Mouse (Mus musculus): ENCODE measurements around the gene Gm11639. TPM values are rescaled to one million over a fixed set of nuclear protein-coding genes. Genes with fewer than 3 reads are reported as not detected.
"Not testable (repeated sequence)": the region's sequence is repeated elsewhere in the genome, so short reads cannot be mapped to it uniquely, and the experiment has no call there.

The Gm11639 gene
- polyA plus RNA-seq, 1 experiment from 2014 or later: not detected

DNA sequence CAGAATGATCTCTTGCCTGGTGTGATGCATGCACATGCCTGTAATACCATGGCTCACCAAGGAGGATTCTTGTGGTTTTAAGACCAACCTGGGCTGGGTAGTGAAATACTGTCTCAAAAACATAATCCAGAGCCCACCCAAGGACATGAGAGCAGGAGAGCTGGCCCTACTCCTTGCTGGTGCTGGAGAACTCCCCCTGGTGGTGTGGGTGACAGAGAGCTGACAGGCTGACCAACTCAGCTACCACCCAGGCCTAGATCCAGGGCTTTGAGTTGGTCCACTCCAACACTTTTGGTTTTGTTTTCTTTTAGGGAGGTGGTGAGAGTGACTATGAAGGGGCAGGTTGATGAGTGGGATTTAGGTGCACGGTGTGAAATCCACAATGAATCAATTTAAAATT, 349.6 kb downstream of the Gm11639 start:
- H3K36me3 ChIP-seq (ENCODE audit: control insufficient read depth, insufficient read depth, low read length): no peaks in the 10 kb centered on the region
- no peak overlapping the region for H3K27ac ChIP-seq (ENCODE audit: low read depth, low read length)
- H3K4me1 ChIP-seq (replicated peaks; ENCODE audit: control insufficient read depth, insufficient read depth, low read length): no peaks in the 10 kb centered on the region
- H3K4me2 ChIP-seq (replicated peaks; ENCODE audit: low read depth, low read length): no peak overlapping the region
- no peak overlapping the region for H3K4me3 ChIP-seq (ENCODE audit: low read depth, low read length)
- no peaks in the 10 kb centered on the region for H3K9me3 ChIP-seq (ENCODE audit: control insufficient read depth, low read length)
- H3K27me3 ChIP-seq (ENCODE audit: control insufficient read depth, insufficient read depth, low read length): no peaks in the 10 kb centered on the region
- 81% methylated on average over 1 of the region's 1 CpGs for WGBS
- no peak overlapping the region for H3K9ac ChIP-seq (ENCODE audit: low read depth, low read length)
- ATAC-seq (ENCODE audit: low FRiP score): no peak
- DNase-seq (ENCODE audit: low spot score): no peak

DNA sequence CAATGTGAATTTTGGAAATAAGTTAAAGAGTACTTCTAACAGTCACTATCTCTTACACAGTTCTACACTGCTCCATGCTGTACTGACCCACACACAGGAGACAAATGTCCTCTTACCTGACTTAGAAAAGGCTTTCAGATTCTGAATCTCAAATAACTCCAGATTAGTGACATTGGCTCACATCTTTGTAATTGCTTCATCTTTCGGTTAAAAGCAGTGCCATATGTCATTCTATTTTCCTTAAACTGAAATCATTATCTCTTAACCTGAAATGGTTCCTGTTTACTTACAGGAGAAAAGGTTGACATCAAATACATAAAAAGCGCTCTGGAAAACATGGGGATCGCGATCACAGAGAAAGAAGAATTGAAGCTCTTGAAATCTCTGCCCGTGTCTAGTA, 377.8 kb downstream of the Gm11639 start, which contains the start of gene Efcab3:
Gene Efcab3 (plus strand): TSS at position 301 of the 400 bp plus-strand sequence.
- H3K9me3 ChIP-seq (ENCODE audit: control insufficient read depth, low read length): 0 out of 2 replicates have a peak, but pooled peaks cover 3% of the 10 kb centered on the region
- DNase-seq (ENCODE audit: low spot score): no peak
- ATAC-seq (ENCODE audit: low FRiP score): no peak
- H3K4me2 ChIP-seq (replicated peaks; ENCODE audit: low read depth, low read length): no peak within 1 kb of the TSS
- 91% methylated on average over 5 of the region's 5 CpGs for WGBS
- no peaks in the 10 kb centered on the region for H3K27me3 ChIP-seq (ENCODE audit: control insufficient read depth, insufficient read depth, low read length)
- H3K9ac ChIP-seq (ENCODE audit: low read depth, low read length): no peak within 1 kb of the TSS
- H3K27ac ChIP-seq (ENCODE audit: low read depth, low read length): no peak within 1 kb of the TSS
- no peaks in the 10 kb centered on the region for H3K36me3 ChIP-seq (ENCODE audit: control insufficient read depth, insufficient read depth, low read length)
- no peaks in the 10 kb centered on the region for H3K4me1 ChIP-seq (replicated peaks; ENCODE audit: control insufficient read depth, insufficient read depth, low read length)
- no peak within 1 kb of the TSS for H3K4me3 ChIP-seq (ENCODE audit: low read depth, low read length)

DNA sequence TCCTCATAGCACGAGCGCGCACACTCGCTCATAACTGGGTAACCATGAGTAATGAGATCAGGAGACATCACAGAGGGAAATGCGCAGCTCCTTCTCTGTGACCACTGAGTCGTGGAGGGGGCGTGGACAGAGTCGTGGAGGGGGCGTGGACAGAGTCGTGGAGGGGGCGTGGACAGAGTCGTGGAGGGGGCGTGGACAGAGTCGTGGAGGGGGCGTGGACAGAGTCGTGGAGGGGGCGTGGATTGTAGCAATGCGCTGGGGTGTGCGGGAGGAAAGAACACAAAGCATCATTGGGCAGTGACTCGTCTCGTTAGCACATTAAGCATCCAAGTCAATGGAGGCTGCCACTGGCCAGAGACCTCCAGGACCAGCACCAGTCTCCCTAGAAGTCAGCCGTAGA, 426.9 kb downstream of the Gm11639 start:
- not testable (repeated sequence) for ATAC-seq (ENCODE audit: low FRiP score); H3K27me3 ChIP-seq (ENCODE audit: control insufficient read depth, insufficient read depth, low read length); H3K4me2 ChIP-seq (replicated peaks; ENCODE audit: low read depth, low read length); H3K9me3 ChIP-seq (ENCODE audit: control insufficient read depth, low read length); DNase-seq (ENCODE audit: low spot score); H3K4me3 ChIP-seq (ENCODE audit: low read depth, low read length); H3K27ac ChIP-seq (ENCODE audit: low read depth, low read length); H3K4me1 ChIP-seq (replicated peaks; ENCODE audit: control insufficient read depth, insufficient read depth, low read length); H3K9ac ChIP-seq (ENCODE audit: low read depth, low read length); H3K36me3 ChIP-seq (ENCODE audit: control insufficient read depth, insufficient read depth, low read length)
- 73% methylated on average over 22 of the region's 22 CpGs for WGBS

DNA sequence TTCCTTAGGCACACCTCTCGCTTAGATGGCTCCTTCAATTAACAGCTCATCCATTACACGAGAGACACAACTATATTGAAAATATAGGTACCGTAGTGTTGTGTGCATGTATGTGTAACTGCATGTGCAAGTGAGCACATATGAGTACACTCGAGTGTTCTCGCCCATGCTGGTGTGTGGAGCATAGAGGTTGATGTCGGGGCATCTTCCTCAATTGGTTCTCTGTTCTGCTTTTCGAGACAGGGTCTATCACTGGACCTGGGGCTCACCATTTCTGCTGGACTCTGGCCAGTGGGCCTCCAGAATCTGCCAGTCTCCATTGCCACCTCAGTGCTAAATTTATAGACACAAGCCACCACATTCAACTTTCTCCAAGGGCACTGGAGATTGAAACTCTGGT, 432.3 kb downstream of the Gm11639 start:
- Histone ChIP-seq H3K4me1 (replicated peaks; ENCODE audit: control insufficient read depth, insufficient read depth, low read length) (no peaks in the 10 kb centered on the region), H3K27ac (ENCODE audit: low read depth, low read length) (no peak overlapping the region), H3K27me3 (ENCODE audit: control insufficient read depth, insufficient read depth, low read length) (no peaks in the 10 kb centered on the region), H3K4me2 (replicated peaks; ENCODE audit: low read depth, low read length) (no peak overlapping the region), H3K9me3 (ENCODE audit: control insufficient read depth, low read length) (no peaks in the 10 kb centered on the region), H3K36me3 (ENCODE audit: control insufficient read depth, insufficient read depth, low read length) (no peaks in the 10 kb centered on the region), H3K4me3 (ENCODE audit: low read depth, low read length) (no peak overlapping the region), H3K9ac (ENCODE audit: low read depth, low read length) (no peak overlapping the region)
- DNase-seq (ENCODE audit: low spot score) (no peak), ATAC-seq (ENCODE audit: low FRiP score) (no peak)
- WGBS: 88% methylated on average over 7 of the region's 7 CpGs

DNA sequence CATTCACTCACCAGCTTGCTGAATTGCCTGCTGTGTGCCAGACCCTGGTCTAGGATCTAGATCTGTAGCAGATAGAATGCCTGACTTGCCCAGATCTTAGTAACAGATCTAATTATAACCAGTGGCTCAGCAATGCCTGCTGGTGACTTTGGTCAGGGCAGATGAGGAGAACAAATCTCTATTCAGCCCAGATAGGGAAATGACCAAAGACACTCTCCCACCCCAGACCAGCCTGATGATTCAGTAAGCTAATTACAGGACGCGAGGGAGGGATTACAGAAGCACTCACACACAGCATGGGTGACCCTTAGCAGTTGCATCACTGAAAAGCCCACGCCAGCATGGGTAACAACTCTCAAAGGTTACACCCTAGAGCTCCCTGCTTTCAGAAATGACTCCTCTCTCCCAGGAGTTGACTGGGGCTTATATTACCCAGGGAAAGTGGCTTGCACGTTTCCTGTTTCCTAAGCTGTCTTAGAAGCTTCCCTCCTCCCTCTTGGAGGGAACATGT, 435.1 kb downstream of the Gm11639 start:
- H3K9ac ChIP-seq (ENCODE audit: low read depth, low read length): no peak overlapping the region
- H3K27ac ChIP-seq (ENCODE audit: low read depth, low read length): no peak overlapping the region
- H3K4me2 ChIP-seq (replicated peaks; ENCODE audit: low read depth, low read length): no peak overlapping the region
- H3K4me3 ChIP-seq (ENCODE audit: low read depth, low read length): no peak overlapping the region
- H3K27me3 ChIP-seq (ENCODE audit: control insufficient read depth, insufficient read depth, low read length): no peaks in the 10 kb centered on the region
- no peaks in the 10 kb centered on the region for H3K36me3 ChIP-seq (ENCODE audit: control insufficient read depth, insufficient read depth, low read length)
- WGBS: 50% methylated on average over 4 of the region's 4 CpGs
- DNase-seq (ENCODE audit: low spot score): no peak
- H3K4me1 ChIP-seq (replicated peaks; ENCODE audit: control insufficient read depth, insufficient read depth, low read length): no peaks in the 10 kb centered on the region
- ATAC-seq (ENCODE audit: low FRiP score): no peak
- H3K9me3 ChIP-seq (ENCODE audit: control insufficient read depth, low read length): no peaks in the 10 kb centered on the region

DNA sequence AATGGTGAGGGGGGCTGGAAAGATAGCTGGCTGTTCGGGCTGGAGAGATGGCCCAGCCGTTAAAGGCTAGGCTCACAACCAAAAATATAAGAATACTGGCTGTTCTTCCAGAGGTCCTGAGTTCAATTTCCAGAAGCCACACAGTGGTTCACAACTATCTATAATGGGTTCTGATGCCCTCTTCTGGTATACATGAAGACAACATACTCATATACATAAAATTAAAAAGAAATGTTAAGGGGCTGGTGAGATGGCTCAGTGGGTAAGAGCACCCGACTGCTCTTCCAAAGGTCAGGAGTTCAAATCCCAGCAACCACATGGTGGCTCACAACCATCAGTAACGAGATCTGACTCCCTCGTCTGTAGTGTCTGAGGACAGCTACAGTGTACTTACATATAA, 436.3 kb downstream of the Gm11639 start:
- not testable (repeated sequence) for H3K4me2 ChIP-seq (replicated peaks; ENCODE audit: low read depth, low read length); H3K27ac ChIP-seq (ENCODE audit: low read depth, low read length); ATAC-seq (ENCODE audit: low FRiP score); H3K36me3 ChIP-seq (ENCODE audit: control insufficient read depth, insufficient read depth, low read length); H3K9ac ChIP-seq (ENCODE audit: low read depth, low read length); DNase-seq (ENCODE audit: low spot score); H3K4me3 ChIP-seq (ENCODE audit: low read depth, low read length); H3K9me3 ChIP-seq (ENCODE audit: control insufficient read depth, low read length); H3K27me3 ChIP-seq (ENCODE audit: control insufficient read depth, insufficient read depth, low read length); H3K4me1 ChIP-seq (replicated peaks; ENCODE audit: control insufficient read depth, insufficient read depth, low read length)
- 79% methylated on average over 5 of the region's 5 CpGs for WGBS

DNA sequence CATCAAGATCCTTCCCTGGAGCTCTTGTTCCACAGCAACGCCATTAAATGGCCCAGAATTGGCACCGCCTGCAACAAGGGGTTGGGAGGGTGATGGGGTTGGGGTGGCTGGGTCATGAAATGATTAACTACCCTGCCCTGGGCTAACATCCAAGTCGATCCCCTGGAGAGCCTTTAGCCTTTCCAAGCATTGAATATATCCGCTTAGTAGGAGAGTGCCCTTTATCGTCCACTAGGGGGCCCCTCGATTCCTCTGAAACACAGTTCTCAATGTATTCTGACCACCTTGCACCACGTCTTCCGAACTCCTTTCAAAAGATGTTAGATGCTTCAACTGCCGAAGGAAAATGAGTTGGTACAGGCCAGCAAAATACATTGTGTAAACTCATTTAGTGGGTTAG, 438.5 kb downstream of the Gm11639 start:
- no peaks in the 10 kb centered on the region for H3K27me3 ChIP-seq (ENCODE audit: control insufficient read depth, insufficient read depth, low read length)
- H3K4me1 ChIP-seq (replicated peaks; ENCODE audit: control insufficient read depth, insufficient read depth, low read length): no peaks in the 10 kb centered on the region
- DNase-seq (ENCODE audit: low spot score) (peak; percentile 76), ATAC-seq (ENCODE audit: low FRiP score) (peak; percentile 23)
- no peak overlapping the region for H3K9ac ChIP-seq (ENCODE audit: low read depth, low read length)
- no peaks in the 10 kb centered on the region for H3K9me3 ChIP-seq (ENCODE audit: control insufficient read depth, low read length)
- H3K4me3 ChIP-seq (ENCODE audit: low read depth, low read length): no peak overlapping the region
- 9% methylated on average over 9 of the region's 9 CpGs for WGBS
- H3K27ac ChIP-seq (ENCODE audit: low read depth, low read length): no peak overlapping the region
- no peak overlapping the region for H3K4me2 ChIP-seq (replicated peaks; ENCODE audit: low read depth, low read length)
- H3K36me3 ChIP-seq (ENCODE audit: control insufficient read depth, insufficient read depth, low read length): no peaks in the 10 kb centered on the region

DNA sequence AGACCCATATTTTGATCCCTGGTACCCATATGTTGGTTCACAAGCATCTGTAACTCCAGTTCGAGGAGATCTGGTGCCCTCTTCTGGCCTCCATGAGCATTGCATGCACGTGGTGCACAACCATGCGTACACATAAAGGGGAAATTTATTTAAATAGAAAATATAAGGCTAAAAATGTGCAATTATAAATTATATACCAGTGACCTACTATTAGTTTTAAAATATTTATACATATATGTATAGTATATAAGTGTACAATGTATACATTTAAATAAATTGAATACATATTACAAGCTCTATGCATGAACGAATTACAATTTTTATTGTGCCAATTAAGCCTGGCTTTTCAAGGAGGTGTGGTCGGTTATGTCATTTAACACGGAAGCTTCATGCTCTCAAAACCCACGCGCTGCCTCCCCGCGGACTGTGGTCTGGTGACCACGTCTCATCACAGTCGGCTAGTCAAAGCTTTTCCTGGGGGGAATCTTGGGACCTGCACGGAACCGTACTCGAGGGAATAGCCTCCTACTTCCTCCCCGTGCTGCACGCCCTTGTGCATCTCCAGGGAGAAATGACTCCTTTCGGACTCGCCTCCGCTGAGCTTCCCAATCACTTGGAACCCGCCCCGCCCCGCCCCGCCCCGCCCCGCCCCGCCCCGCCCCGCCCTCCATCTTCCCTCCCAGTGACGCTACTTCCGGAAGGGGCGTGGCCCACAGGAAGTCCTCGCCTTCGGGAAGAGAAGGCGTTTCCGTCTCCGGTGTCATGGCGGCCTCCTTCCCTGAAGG, 440.4 kb downstream of the Gm11639 start, which contains the start of gene Mettl2:
Gene Mettl2 (plus strand): TSS at position 691 of the 785 bp plus-strand sequence.
- peak; percentile 90 for DNase-seq (ENCODE audit: low spot score)
- Histone ChIP-seq H3K4me2 (replicated peaks; ENCODE audit: low read depth, low read length) (peak within 1 kb of the TSS; percentile 91), H3K27me3 (ENCODE audit: control insufficient read depth, insufficient read depth, low read length) (no peaks in the 10 kb centered on the region), H3K4me3 (ENCODE audit: low read depth, low read length) (peak within 1 kb of the TSS; percentile 95), H3K36me3 (ENCODE audit: control insufficient read depth, insufficient read depth, low read length) (no peaks in the 10 kb centered on the region), H3K4me1 (replicated peaks; ENCODE audit: control insufficient read depth, insufficient read depth, low read length) (no peaks in the 10 kb centered on the region), H3K9ac (ENCODE audit: low read depth, low read length) (peak within 1 kb of the TSS; percentile 74), H3K27ac (ENCODE audit: low read depth, low read length) (0 out of 2 replicates have a peak within 1 kb of the TSS, but pooled peaks have one; percentile 12), H3K9me3 (ENCODE audit: control insufficient read depth, low read length) (no peaks in the 10 kb centered on the region)
- WGBS: 3% methylated on average over 24 of the region's 38 CpGs
- ATAC-seq (ENCODE audit: low FRiP score): peak; percentile 92

DNA sequence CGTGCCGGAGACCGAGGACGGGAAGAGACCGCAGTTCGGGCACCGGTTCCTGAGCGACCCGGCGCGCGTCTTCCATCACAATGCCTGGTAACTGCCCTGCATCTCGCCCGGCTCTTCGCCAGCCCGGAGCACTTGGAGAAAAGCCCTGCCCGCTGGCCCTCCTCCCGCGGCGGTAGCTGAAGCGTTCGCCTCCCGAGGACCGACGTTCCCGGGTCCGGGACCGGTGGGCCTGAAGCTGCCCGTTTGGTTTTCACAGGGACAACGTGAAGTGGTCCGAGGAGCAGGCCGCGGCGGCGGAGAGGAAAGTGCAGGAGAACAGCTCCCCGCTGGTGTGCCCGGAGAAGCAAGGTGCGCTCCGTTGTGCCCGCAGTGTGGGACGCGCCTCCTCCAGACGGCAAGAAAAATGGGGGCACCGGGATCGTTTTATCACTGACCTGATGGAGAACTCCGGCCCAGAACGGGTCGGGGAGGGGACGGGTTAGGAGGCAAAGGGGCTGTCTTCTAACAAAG, 441.1 kb downstream of the Gm11639 start:
- ATAC-seq (ENCODE audit: low FRiP score): no peak; the same call in 1 of the 2 replicates

More for the DNA sequence above, 441.1 kb downstream of the Gm11639 start:
- Histone ChIP-seq H3K4me3 (ENCODE audit: low read depth, low read length) (peak overlapping the region; percentile 95), H3K27me3 (ENCODE audit: control insufficient read depth, insufficient read depth, low read length) (no peaks in the 10 kb centered on the region), H3K4me2 (replicated peaks; ENCODE audit: low read depth, low read length) (peak overlapping the region; percentile 91), H3K4me1 (replicated peaks; ENCODE audit: control insufficient read depth, insufficient read depth, low read length) (no peaks in the 10 kb centered on the region), H3K36me3 (ENCODE audit: control insufficient read depth, insufficient read depth, low read length) (no peaks in the 10 kb centered on the region), H3K9me3 (ENCODE audit: control insufficient read depth, low read length) (no peaks in the 10 kb centered on the region), H3K9ac (ENCODE audit: low read depth, low read length) (peak overlapping the region; percentile 74), H3K27ac (ENCODE audit: low read depth, low read length) (no peak overlapping the region)
- DNase-seq (ENCODE audit: low spot score): no peak
- under 1% methylated on average over 41 of the region's 49 CpGs for WGBS
